Mouse (Mus musculus): ENCODE measurements around the gene Hps1.

Hps1 gene

DNA sequence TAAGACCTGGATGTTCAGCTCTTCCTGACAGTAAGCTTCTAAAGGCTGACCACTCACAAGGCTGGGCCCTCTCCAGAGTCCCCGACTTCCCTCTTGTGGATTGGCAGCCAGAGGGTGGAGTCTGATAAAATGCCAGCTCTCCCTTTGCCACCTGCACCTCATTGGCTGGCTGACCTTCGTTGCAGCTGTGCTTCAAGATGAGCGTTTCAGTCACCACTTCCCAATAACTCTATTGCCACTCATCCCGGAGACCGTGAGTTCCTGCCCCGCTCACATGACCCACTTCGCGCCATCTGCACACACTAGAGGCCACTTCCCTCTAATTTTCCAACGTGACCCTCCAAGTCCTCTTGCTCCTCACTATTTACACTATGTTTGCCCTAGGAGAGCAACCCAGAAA is 66.0 kb downstream of the Hps1 start:
- DNase-seq: no peak

All from right cerebral cortex, postnatal 25 days (tissue).